Mouse (Mus musculus) hematopoietic stem cell, adult 5-6 weeks (primary cell): ENCODE data around the gene Myo1d. TPM values are rescaled to one million over a fixed set of nuclear protein-coding genes. Genes with fewer than 3 reads are reported as not detected.

Source experiments
- ATAC-seq, 2 experiments: fragments of 125-278 bp in 1 of 2; replicated peaks in 1 of 2; 2 replicates each; pipeline ENCODE4 v1.8.0; 2016 to 2017; ENCODE audit warnings: inconsistent platforms in 2 of 2, mild to moderate bottlenecking in 2 of 2, moderate number of reproducible peaks in 2 of 2, low read depth in 1 of 2, moderate TSS enrichment in 1 of 2; ENCODE audit not compliant: low FRiP score in 2 of 2, poor library complexity in 2 of 2, severe bottlenecking in 2 of 2, insufficient read depth in 1 of 2, low TSS enrichment in 1 of 2
- total RNA-seq: library from RNA; stranded (forward); fragments of 172-1452, 232-1000 nt; gene quantifications from 2 replicates; pipeline ENCODE4 v1.2.3, GENCODE M21; 2017

The Myo1d gene
- total RNA-seq, 1 experiment from 2014 or later = 3.4 TPM

DNA sequence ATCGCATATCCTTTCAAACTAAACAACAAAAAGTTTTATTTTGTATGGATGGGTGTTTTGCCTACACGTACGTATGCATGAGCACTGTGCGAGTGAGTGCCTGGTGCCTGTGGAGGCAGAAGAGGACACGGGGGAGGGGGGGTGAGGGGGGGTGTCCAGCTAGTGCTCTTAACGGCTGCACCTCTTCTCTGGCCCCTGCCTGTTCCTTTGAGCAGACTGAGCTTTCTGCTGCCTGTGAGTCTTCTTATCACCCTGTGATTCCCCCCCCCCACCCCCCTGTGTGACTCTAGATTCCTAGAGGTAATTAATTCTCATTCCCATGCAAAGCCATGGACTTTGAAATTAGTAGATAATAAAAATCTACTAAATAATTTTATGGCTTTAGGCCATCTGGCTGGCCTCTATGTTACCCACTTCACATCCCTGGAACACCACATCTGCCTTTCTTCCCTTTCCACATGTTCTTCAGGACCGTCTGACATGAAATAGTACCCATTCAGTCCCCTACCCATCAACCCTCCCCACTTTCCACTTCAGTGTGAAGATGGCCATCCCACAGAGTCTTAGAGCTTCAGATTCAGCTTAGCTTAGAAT, 9.9 kb upstream of the Myo1d start:
- no peak for ATAC-seq

DNA sequence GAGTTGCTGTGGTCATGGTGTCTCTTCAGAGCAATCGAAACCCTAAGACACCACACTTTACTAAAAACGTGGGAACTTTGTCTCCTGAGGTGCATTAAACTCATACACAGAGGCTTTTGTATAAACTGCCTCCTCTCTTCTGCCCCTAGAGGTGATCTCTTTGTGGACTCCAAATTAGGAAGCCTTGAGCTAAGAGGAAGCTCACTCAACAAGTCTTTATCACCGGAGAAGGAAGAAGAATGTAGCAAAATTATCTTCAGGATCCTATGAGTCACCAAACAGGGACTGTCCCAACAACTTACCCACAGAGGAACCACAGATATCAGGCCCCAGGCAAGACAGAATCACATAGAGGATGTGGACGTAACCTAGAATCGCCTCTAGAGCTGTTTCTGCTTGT, 5.8 kb upstream of the Myo1d start:
- ATAC-seq = peak; percentile 64 to 77; a peak in 3 of 4 replicates

DNA sequence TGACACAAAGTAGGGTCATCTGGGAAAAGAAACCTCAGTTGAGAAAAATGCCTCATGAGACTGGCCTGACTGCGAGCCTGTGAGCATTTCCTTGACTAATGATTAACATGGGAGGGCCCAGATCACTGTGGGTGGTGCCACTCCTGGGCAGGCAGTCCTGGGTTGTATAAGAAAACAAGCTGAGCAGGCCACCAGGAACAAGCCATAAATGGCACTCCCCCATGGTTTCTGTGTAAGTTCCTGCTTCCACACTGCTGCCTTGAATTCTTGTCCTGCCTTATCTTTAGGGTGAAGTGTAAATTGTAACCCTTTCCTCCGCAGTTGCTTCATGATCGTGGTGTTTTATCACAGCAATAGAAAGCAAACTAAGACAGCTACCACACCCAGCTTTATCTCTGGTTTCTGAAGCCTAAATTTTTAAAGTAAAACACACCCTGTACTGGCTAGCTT, 4.5 kb upstream of the Myo1d start:
- ATAC-seq = no peak

DNA sequence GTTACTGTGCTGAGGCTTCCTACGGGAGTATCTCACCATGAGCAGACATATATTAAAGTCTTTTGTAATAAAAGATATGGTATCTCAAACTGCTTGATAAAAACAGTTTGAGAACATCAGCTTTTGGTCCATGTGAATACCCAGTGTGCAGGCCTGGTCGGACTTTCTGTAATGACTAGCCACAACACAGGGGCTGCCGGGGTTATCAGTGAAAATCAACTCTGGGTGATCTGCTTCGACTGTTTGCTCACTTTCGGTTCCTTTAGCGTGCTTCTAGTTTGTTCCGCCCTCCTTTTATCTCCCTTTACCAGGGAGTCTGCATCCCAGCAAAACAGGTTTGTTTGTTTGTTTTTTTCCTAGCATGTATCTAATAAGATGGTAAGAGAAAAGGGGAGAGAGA, 3.6 kb upstream of the Myo1d start:
- ATAC-seq = no peak

DNA sequence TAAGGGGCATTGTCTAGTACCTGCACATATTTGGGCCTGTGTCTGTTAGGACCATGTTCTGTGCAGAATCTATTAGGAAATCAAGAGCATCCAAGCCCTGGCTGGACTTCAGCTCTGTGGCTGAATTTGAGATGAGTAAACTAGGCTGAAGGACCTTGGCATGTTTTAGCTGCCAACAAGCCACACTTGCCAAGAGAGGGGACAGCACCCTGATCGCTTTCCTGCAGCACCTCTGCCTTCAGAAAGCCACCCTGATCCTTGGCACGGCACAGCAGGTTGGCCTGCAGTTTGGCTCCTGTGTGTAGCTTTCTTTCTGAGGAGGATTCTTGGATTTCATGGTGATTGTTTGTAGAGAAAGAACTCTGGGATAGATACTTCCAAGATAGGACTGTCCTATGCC, 1.7 kb upstream of the Myo1d start:
- no peak for ATAC-seq

DNA sequence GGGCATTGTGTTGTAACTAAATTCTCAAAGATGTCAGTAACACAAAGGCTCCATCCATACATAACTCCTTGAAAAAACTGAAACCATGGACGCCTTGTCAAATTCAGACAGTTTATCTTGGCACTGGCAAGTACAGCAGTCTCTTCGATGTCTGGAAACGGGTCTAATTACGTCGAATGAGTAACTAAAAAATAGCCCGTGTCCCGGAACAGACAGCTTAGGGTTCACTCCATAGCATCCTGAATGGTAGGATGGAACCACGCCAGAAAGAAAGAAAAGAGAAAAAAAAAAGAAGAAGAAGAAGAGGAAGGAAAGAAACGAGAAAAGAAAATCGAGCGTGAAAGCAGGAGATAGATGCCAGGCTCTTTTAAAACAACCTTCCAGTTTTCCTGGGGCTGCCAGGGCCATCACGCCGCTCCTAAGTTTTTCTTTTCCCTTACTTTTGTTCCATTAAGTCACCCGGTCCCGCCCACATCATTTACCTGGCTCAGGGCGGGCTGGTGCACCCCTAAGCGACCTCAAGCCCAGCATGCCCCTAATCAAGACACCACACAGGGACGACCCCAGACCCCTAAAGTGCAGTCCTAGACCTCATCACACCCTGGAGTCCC, 804 bp downstream of the Myo1d start:
- ATAC-seq = no peak

DNA sequence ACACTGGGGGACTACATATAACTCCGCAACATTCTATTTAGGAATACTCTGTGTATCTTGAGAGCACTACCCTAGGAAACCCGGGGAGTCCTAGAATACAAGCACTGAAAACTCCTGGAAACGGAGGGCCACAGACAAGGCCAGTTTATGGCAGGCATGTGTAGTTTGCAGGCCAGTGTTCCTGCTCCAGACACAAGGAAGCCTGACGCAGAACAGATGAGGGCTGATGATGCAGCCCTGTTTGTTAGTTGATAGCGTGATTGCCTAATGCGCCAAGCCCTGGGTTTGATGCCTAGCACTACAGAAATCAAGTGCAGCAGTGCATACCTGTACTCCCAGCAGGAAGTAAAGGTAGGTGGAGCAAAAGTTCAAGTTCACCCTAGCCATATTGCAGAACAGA, 1.7 kb downstream of the Myo1d start:
- no peak for ATAC-seq

DNA sequence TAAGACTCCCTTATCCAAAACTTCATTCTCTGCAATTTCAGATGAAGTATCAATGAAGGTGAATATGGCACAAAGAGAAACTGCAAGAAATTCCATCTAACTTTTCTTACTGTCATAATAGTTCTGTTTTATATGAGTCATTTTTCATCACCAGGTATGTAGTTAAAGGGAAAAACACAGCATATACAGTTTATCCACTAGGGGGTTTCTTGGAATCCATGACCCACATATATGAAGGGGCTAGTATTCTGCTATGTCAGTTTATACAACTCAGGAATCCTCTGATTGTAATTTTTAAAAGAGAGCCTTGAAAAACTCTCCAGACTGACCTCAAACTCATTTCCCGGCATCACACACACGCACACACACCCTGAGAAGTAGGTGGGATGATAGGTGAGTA, 2.1 kb downstream of the Myo1d start:
- ATAC-seq = no peak

DNA sequence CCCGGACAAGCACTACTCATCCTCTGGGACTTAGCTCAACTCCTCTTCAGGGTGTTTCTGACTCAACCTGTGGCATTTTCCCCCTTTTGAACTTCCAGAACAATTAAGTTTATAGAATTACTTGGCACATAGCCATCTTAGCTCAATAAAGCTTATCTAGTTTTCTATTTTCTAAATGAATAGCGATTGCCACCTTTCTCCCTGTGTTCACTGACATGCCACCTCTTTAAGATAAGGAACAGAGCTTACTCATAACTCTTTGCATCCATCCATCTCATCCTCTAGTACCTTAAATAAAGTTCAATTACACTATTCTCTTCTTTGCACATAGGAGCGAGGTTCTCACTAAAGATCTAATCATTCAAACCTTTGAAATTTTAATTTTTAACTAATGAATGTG, 4.3 kb downstream of the Myo1d start:
- ATAC-seq = no peak

DNA sequence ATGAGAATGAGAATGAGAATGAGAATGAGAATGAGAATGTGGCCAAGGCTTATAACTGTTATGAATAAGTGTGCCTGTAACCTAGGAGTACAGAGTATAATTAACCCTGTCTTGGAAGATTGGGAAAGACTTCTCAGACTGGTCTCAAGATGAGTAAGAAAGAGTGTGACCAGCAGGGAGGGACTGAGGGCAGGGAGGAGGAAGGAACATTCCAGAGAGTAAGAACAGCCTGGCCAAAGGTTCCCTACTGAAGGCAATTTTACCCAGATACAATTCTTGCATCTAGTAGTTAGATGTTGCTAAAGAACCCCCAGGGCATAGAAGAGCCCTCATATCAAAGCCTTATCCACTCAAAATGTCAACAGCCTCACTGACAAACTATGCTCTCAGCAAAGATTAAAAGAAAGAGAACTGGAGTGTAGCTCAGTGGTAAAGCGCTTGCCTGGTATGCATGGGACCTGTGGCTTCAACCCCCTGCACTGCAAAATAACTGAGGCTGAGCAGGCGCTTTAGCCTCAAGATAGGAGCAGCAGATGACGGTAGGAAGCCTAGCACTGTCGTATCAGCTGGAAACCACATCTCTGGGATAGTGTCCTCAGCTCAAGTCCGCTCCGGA, 7.1 kb downstream of the Myo1d start:
- ATAC-seq = no peak

DNA sequence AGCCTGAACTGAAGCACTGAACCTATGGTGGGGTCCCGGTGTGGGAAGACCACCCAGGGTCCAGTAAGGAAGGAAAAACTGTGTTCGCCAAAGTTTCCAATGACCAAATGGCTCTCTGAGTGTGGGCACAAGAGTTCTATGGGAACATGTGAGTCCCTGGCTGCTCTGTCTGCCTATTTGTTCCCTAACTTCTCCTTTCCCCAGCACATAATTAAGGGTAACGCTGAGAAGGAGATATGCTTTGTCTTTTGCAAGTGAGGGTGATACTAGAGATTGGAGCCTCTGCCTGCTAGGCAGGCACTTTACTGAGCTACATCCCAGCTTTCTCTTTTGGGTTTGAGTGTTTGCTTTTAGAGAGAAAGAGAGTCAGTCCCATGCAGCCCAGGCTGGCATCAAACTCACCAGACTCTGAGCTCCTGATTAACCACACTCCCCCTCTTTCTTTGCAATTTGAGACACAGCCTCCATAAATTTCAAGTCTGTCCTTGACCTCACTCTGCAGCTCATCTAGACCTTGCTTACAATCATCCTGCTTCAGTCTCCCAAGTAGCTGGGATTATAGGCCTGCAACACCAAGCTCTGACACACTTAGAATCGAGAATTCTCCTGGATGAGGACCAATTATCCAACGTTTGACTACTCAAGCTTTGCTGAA, 8.1 kb downstream of the Myo1d start:
- ATAC-seq = no peak

DNA sequence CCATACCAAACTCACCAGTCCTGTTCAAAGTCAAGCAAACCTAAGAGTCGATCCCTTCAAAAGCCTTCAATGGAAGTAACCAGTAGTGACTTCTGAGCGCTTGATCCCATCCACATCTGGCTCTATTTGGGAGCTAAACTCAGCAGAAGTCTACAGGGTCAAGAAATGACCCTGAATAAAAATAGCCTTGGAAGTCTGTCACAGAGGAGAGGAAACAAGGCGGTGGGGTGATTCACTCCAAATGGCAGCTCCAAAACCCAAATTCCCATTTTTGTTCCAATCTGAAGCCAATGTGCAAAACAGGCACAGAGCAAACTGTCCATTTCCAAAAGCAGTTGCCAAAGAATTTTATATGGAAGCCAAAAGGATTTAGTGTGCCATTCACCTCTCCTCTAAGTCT, 8.6 kb downstream of the Myo1d start:
- ATAC-seq = no peak

DNA sequence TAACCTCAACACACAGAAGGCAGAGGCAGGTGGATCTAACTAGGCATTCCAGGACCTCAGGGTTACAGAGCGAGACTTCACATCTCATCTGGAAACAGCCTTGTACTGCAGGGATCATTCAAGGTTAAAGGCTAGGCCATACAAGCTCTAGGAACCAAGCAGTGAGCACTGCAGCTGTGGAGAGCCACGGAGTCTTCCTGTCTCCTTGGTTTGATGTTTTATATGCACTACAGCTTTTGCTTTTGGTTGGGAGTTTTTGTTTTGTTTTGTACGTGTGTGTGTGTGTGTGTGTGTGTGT, 12.6 kb downstream of the Myo1d start:
- ATAC-seq = no peak

DNA sequence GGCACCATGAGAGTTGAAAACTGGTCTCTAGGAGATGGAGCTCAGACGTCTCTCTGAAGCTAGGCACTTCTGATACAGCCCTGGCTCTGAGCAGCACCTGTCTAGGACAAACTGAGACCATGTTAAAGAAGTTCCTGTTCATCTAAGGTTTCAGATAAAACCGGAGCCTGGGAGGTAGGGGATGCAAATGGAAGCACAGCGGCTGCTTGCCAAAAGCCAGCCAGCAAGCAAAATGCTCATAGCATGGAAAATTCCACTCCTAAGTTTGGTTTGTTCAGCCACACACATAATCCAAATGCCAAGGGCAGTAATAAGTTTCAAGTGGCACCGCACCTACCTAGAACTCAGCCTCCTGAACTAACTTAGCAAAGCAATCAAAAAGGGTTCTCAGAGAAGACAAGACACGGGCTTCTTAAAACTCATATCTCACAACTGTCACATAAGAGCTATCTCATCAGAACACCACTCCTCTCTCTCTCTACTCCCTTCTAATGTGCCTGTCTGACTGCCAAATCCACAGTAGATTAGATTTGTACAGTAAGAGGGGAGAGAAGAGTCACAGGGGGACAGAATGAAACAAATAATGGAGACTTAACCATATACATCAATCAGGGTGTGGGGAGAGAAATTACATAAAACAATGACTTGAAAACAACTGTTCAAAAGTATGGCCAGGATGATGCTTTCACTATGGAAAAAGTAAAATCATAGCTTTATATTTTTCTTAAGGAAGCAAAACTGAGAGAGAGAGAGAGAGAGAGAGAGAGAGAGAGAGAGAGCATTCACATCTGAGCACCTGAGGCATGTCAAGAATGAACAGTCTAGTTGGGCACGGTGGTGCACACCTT, 13.1 kb downstream of the Myo1d start:
- ATAC-seq = no peak

DNA sequence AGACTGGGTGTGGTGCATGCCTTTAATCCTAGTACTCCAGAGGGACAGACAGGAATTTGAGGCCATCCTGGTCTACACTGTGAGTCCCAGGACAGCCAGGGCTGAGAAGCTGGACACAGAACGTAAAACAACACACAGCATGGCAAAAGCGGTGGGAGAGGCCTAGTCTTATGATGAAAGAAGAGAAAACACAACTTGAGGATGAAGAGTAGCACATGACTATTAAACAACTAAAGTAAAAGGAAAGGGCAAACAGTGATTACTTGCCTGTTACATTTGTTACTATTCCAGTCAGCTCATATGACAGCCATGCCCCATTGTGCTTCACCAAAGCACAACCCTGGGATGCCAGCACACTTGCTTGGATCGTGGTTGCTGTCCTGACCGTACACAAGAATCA, 13.8 kb downstream of the Myo1d start:
- ATAC-seq = no peak

DNA sequence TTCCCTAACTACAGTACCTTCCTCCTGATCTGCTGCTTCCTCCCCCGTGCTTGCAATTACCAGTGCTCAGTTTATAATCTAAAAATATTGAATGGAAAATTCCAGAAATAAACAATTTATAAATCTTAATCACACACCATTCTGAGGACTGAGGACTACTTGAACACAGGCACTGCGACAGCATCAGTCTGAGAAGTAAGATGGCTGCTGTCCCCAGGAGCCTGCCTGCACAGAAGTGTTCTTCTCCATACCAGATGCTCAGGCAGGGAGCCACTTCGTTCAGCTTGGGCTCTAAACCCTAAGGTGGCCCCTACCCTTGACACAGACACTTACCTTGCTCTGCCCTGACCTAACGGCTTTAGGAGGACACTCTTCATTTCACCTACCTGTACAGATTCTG, 17.8 kb downstream of the Myo1d start:
- 0 out of 4 replicates have a peak, but pooled peaks of 1 of the 2 experiments have one; percentile 12 for ATAC-seq

DNA sequence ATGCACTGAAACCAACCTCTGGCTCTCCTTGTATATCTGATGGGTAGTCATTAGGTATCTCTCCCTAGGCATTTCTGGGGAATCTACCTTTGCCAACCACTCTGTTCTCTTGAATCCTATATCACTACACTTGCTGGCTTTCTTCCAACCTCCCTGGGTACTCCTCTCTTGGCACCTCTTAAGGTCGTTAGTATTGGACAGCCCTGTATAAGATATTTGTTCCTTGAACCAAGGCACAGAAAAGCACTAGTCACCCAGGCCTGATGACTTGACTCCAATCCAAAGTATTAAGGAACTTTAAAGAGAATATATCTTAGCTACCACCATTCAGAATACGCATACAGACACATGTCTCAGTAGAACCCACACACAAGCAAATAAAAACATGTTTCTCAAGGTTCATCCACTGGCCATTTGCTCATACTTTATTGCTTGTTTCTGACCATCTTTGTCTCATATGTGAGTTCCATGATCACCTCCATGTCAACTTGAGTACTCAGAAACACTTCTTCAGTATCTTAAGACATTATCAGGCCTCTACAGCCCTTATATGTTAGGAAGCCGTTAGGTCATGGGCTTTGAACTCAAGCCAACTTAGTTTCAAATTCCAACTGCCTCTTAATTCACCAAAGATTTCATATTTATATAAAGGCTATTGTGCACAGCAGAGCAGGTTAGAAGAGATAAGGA, 18.4 kb downstream of the Myo1d start:
- no peak; a peak in 1 of 4 replicates for ATAC-seq
